Mouse (Mus musculus) kidney, postnatal 36 days (tissue): Measurements from ENCODE around the gene Pdcd4.
"Not testable (repeated sequence)": the region's sequence is repeated elsewhere in the genome, so short reads cannot be mapped to it uniquely, and the experiment has no call there.

Experiments
- DNase-seq, 2 experiments: peaks; one replicate each; pipeline ENCODE4 v3.0.0; 2021 to 2022; ENCODE audit warnings: mixed read lengths in 2 of 2

Gene Pdcd4

DNA sequence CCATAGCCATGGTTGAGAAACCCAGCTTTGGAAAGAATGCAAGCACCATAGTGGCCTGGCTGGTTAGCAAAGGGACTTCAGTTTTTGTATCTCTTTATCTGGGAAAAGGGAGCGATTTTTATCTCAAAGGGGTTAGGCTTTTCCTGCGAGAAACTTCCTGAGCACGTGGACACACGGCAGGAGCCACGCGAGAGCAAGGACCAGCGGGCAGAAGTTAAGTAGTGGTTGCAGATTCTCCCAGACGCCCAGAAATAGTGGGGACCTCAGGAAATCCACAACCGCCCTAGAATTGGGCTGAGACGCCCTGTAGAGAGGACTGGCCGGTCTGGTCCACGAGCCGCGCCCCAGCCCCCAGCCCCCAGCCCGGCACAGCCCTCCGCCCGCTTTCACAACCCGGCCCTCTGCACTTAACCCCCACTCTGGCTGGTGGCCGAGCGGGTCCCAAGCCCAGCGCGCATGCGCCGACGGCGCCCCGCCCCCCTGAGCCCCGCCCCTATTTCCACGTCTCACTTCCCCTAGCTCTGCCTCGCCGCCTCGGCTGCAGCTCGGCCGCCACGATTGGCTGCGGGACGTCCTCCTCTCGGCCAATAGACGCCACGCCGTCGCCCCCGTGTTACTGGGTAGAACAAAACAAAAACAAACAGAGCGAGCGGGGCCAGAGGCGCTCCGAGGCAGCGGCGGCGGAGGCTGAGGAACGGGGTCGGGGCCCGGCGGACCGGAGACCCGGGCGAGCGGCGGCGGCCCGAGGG, 10.9 kb downstream of the Pdcd4 start:
- peak; percentile 96 to 97 for DNase-seq

DNA sequence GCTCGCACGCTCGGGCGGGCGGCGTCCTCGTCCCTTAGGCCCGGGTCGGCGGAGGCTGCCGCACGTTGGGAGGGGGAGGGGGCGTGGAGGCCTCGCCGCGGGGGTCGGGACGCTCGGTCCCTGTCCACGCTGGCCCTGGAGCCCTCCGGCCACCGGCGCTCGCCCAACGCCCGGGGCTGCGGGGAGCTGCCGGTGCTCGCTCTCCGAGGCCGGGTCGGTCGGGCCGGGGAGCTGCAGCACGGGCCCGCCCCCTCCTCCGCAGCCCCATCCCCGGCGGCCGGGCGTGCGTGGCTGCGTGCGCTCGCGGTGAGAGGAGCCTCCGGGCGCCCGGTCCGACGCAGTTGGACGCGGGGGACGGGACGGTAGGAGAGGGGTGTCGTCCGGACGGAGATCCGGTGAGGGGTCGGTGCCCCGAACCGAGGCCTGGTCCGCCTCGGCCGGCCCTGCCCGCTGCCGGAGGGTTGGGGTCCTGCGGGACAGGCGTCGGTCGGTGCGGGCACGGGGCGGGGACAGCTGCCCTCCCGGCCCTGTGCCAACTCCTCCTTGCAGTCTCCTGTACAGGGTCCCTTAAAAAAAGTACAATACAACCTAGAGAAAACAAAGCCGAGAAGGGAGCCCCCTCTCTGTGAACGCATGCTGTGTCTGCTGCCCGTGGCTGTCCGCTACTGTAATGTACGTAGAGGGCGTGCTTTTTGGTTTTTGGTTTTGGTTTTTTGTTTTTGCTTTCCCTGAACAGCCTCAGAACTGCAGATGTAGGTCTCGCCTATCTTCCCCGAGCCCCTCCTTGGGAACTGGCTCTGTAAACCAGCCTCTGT, 11.7 kb downstream of the Pdcd4 start:
- peak; percentile 44 to 62 for DNase-seq

DNA sequence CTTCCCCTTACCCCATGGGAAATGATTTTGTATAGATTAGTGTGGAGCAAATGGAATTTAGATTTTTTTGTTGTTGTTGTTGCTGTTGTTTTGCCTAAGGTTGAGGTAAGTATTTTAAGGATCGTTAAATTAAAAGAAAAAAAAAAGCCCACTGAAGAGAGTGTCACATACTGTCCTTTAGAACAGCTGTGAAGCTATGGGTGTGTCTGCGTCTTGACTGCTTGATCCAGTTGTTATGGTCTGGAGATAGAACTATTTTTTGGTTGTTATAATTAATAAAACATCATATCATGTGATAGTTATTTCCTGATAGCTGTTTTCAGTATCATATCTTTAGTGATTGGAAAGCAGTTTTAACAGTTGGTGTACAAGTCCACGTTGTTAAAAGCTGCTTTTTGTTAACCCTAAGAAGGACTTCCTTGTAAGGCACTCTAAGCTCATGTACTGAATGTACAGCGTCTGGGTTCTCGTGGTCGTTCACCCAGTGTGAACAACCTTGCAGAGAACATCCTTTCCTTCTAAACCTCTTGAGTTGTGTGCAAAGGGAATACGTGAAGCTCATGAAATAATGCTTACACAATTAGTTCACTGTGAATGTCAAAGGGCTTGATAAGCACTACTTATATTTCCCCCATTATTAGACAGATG, 12.9 kb downstream of the Pdcd4 start:
- DNase-seq: no peak

DNA sequence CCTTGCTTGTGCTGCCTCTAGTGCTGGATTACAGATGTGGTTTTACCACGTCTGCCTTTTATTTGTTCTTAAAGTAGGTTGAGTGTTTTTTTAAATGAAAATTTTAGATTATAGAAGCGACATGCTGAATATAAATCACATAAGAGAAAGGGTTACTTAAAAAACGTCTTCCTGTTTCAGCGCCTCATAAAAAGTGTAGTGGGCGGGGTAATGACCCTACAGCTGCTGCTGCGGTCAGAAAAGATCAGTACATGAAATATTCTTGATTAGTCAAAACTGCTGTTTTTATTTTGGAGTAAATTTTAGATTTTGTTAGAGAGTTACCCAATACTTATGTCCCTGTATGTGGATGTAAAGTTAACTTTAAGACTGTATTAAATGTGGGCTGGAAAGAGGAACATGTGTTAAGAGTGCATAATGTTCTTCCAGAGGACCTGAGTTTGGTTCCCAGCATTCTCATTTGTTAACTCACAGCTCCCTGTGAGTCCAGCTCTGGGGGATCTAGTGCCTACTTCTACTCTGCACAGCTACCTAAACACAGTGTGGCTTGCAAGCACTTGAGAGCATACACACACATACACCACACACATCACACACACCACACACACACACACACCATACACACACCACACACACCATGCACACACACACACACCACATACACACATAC, 14.1 kb downstream of the Pdcd4 start:
- peak; percentile 16 to 27 for DNase-seq

DNA sequence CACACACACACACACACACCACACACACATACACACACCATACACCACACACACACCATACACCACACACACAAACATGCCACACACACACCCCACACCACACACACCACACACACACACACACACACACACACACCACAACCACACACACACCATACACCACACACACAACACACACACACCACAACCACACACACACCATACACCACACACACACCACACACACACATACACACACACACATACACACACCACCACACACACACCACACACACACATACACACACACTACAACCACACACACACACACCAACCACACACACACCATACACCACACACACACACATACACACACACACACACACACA, 14.7 kb downstream of the Pdcd4 start:
- DNase-seq: not testable (repeated sequence)

DNA sequence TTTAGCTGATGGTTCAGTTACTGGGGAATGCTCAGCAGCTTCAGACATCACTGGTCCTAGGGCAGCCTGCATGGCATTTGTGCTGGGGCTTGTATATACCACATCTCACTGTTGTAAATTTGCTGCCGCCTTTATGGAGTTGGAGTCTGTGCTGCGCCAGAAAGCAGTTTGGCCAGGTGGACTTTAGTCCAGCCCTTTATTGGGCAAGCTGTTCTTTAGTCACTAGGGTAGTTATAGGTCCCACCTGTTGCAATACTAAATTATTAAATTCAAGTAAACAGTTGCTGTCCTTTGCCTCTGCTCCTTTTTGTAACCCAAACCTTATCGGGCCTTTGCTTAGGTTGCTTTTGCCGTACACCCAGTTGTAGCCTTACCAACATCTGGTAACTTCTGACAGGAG, 22.9 kb downstream of the Pdcd4 start:
- DNase-seq: no peak

DNA sequence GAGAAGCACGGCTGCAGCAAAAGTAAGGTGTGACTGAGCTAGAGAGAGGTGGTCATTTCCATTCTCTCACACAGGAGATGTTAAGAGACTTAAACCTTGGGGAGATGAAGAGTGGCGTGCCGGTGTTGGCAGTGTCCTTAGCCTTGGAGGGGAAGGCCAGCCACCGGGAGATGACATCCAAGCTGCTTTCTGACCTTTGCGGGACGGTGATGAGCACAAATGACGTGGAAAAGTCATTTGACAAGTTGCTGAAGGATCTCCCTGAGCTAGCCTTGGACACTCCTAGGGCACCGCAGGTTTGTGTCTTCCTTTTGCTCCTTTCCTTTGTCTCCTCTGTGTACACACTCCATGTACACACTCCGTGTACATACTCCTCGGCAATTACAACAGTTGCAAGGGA, 27.5 kb downstream of the Pdcd4 start:
- DNase-seq: no peak

DNA sequence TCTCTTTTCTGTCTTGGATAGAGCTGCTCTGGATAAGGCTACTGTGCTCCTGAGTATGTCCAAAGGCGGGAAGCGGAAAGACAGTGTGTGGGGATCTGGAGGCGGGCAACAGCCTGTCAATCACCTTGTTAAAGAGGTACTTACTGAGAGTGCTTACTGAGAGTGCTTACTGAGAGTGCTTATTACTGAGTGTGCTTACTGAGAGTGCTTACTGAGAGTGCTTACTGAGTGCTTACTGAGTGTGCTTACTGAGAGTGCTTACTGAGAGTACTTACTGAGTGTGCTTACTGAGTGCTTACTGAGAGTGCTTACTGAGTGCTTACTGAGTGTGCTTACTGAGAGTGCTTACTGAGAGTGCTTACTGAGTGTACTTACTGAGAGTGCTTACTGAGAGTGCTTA, 30.0 kb downstream of the Pdcd4 start:
- not testable (repeated sequence) for DNase-seq

DNA sequence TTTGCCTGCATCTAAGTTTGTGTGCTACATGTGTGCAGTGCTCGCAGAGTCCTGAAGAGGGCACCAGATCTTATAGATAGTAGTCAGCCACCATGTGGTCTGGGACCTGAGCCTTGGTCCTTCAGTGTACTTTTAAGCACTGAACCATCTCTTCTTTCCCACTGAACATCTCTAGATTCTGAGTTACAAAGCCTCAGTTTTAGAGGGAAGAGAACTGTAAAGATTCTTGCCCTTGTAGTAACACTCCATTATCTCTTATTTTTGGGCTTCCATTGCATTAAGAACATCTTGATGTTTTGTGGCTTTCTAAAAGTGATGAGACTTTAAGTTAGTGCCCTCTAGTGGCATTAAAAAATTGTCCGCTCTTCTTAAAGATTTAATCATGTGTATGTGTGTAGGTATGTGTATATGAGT, 33.3 kb downstream of the Pdcd4 start:
- DNase-seq: peak; percentile 24 to 52

DNA sequence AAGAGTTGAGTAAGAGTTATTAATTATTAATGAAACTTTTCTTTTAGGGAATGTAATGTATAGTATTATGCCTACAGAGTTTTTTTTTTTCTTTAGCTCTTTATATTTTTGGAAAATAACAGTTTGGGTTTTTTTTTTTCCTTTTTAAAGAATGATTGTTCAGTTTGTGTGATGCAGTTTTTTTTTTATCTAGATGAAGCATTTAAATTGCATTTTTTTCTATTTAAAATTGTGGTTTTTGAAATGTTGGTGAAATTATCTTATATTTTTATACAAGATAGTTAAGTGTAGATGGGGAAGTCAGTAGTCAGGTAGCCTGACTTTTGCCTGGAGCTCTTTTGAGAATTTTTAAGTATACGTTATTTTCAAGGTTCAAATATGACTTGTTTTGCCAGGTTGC, 34.7 kb downstream of the Pdcd4 start:
- DNase-seq: no peak

DNA sequence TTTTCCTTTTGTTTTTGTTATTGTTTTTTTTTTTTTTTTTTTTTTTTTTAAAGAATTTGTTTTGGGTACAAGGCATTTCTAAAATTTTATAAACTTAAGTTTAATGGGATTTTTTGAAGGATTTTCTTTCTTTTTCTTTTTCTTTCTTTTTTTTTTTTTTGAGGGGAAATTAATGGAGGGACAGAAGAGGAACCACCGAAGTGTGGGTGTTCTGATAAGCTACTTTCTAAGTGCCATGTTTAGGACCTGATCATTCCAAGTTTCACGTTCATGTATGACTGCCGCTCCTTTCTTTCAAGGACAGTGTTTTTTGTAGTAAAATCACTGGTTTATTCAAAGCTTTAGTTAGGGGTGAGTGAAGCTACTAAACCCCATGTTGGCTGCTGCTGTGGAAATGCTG, 37.2 kb downstream of the Pdcd4 start:
- no peak for DNase-seq

DNA sequence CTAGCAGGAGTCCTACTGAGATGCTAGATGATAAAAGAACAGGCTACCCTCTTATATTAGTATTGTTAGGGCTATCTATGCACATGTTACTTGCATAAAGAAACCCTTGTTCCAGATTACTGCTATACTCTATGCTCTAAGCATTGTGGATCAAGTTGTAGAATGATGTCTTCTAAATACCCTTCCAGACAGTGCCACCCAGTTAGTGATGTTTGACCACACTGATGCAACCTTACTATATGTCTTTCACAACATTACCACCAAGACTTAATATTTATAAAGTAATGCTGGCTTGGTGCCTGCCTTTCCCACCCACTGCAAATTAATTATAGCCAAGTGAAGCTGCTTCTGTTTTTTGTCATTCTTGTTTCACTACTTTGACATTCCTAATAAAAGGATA, 41.0 kb downstream of the Pdcd4 start:
- DNase-seq: no peak

DNA sequence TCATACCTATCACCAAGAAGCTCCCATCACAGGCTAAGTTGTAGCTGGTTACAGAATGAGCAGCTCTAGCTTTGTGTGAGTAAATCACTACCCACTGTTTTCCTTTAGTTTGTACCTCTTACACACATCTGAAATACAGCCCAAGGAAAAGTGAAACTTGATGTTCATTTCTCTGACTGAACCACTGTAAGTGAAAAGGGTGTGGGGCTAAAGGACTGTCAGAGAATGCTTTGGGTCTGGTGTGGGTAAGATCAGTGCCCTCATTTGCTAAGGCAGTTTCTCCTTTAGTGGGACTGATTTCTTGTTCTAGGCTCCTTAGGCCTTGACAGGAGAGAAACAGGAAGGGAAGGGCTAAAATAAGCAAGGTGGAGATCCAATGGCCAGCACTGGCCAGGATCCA, 42.0 kb downstream of the Pdcd4 start:
- no peak for DNase-seq

DNA sequence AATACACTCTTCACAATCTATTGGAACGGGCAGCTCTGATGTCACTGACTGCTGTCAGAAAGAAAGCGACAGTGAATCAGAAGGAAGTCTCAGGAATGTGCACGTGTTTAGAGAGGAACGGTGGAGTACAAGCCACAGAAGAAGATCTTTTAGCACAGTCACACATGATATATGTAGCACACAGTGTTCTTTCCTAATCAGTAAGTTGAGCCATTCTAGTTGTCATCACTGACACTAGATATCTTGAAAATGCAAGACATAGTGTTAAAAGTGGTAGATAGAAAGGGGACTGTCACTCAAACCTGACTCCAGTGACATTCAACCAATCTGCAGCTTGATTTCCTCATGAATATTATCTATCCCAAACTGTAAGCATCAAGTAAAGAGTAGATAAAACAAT, 47.4 kb downstream of the Pdcd4 start:
- DNase-seq: no peak

DNA sequence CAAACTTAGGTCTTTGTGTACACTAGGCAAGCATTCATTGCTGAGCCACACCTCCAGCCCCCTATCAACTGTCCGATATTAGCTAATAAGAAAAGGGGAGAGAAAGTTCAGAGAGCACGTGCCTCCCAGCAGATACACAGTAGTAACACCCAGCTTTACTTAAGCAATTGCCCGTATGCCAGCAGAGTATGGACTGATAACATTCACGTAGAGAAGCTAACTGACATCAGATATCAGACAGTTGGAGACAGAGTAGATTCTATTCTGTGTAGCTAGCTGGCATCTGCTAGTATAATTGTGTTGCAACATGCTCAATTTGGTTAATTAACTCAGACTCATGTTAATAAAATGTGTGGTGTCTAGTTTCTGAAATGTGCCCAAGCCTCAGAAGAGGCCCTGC, 49.1 kb downstream of the Pdcd4 start:
- no peak for DNase-seq

DNA sequence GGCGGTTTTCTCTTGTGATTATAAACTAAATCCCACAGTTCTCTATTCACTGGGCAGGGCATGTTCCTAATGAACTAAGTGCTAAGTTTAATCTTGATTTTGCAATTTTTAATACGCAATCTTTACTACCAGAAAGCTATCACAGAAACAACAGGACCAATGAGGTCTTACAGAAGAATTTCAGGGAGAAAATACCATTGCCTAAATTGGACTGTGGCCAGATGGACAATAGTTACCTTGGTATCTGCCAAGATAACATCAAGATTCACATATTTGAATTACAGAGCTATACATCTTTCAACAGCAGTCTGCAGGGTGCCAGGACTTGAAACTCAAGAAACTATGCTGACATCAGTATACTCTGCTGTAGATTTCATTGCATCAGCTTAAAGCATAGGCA, 50.3 kb downstream of the Pdcd4 start:
- no peak for DNase-seq

DNA sequence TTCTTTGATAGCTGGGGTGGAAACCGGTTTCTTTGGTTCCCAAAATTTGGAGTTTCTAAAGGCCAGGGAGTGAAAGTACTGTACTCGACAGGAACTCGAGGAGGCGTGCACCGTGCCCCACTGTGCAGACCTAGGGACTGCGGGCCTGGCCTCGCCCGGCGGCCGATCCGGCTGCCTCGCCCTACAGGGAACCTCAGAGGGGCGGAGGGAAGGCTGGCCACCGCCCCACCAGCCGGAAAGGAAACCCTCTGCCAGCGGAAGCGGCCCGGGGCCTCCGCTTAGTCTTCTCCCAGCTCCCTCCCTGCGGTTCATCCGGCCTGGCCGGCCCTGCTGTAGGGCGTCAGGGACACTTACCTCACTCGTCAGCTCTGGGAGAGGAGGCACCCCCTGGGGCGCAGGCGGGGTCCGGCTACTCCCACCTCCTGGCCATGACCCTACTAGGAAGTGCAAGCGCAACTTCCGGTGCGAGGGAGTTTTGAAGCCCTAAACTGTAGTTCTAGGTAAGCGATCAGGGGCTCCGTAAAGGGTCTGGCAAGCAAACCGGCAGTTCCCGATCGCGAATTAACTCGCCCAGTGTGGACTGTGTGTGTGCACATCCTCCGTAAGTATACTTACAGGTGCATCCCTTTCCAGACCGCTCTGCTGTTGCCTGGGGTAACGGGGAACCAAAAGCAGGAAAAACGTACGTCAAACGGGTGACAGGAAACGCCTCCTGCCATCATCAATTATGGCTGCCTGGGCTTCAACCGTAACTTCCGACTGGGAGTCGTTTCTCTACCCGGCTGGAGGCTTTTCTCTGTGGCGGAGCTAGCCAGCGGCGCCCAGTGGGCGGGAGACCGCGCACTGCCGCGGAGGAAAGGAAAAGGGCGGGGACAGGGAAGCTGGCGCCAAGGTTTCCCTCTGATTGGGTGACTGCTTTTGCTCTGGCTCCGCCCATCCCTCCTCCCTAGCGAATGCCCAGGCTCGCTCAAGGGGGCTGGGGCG, 52.1 kb downstream of the Pdcd4 start, which contains the start of the genes Shoc2 and Bbip1:
Gene Shoc2 (plus strand): TSS at position 505 of the 984 bp plus-strand sequence.
Gene Bbip1 (minus strand): TSS at position 826 of the 984 bp plus-strand sequence.
- DNase-seq: peak; percentile 100

DNA sequence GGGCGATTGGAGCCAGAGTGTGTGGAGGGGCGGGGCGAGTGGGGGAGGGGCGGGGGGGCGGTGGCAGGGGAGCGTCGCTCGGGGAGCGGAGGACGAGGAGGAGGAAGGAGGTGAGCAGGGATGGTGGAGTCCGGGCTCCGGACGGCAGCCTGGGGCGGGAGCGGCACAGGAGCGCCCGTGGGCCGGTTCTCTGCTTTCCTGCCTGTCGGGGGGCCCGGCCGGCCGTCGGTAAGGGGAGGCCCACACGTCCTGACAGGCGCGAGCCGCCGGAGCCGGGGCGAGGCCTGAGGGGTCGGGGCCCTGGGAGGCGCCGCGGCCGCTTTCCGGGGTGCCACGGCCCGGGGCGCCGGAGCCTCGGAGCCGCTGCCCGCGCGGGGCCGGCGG, 52.7 kb downstream of the Pdcd4 start:
- DNase-seq: no peak

DNA sequence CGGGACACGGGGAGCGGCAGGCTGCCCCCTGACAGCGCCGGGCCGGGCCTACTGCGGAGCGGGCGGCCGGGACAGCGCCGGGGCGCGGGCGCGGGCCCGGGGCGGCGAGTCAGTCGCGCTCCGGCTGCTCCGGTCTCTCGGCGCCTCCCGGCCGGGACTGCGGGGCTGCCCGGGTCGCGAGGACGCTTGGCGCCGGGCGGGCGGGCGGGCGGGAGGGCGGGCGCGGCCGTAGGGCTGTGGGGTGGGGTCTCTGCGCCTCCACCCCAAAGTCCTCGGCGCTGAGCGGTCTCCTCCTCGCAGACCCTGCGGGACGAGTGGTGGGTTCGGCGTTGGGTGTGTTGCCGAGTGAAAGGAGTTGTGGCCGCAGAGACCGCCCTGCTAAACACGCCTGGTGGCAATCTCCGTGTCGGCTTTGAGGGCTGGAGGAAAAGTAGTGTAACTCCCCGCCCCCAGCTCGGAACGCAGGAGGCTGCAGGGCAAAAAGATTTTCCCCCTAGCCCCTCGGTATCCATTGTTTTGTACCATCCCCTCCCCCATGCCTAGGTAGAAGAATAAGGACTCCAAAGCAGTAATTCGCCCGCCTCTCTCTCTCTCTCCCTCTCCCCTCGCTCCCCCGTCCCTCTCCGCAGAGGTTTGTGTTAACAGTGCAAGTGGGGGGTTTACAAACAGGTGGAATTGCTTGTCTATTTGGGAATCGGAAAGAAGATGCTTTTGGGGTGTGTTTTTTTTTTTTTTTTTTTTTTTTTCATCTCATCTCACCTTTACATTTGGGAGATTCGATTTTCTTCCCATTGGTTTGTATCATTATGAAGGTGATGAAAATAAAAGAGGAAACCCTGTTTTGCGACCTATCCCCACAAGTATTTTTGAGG, 53.4 kb downstream of the Pdcd4 start:
- DNase-seq: peak; percentile 29 to 56

DNA sequence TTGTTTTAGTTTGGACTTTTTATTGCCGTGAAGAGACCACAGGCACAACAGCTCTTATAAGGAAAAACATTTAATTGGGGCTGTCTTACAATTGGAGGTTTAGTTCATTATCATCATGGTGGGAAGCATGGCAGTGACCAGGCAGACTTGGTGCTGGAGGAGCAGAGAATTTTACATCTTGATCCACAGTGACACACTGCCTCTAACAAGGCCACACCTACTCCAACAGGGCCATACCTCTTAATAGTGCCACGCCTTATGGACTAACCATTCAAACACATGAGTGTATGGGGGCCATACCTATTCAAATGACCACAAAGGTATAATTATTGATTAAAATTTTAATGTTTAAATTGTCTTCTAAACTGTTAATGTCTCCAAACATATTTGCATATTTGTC, 65.5 kb downstream of the Pdcd4 start:
- DNase-seq: no peak

DNA sequence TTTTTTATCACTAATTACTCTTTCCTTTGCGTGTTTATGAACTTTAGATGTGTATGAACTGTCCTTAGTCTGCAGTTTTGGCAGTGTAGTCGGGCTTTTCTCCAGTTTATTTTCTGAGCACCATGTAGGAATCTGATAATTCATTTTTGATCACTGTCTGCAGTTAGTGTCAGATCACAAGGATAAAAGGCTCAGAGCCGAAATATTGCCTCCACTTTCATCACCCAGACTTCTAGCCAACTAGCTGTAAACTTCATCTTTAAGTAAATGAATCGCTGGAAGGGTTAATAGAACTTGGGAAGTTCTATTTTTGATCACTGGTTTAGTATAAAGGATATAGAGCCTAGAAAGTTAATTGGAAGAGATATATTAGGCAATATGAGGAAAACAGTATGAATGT, 70.5 kb downstream of the Pdcd4 start:
- DNase-seq: no peak
